ENCODE assay signal across 8 mouse cellular contexts in genomic region chr2:30772581-30773312, GRCm38 (mm10). TPM values are rescaled to one million over a fixed set of nuclear protein-coding genes. Genes with fewer than 3 reads are reported as not detected.
DNase-seq lines count a peak whose midpoint lies in the region; ATAC-seq and TF ChIP-seq lines count a peak whose summit lies in the region.

No protein-coding gene starts in this region.

- peak; percentile 68 for DNase-seq in adrenal gland, adult 8-10 months
- no peak for DNase-seq in embryonic facial prominence, embryonic 11.5 days (ENCODE audit: low spot score)
- peak; percentile 51 to 53 for DNase-seq in heart, postnatal 10 days
- no peak for DNase-seq in limb, embryonic 11.5 days (ENCODE audit: low spot score)
- no peak for DNase-seq in gastrocnemius, adult 8-10 months (ENCODE audit: low spot score in 2 of 2)
- no peak for DNase-seq in gastrocnemius, postnatal 25 days
- no peak for DNase-seq in B cell, adult 2 months

- TF ChIP-seq POLR2A in myocyte (IDR thresholded peaks at IDR 0.05; ENCODE audit: insufficient read length, low read depth): peak; percentile 48

- 41% methylated on average over 15 of the region's 15 CpGs for WGBS in embryonic facial prominence, embryonic 11.5 days
- 50% methylated on average over 15 of the region's 15 CpGs for WGBS in limb, embryonic 11.5 days

- H3K4me2 ChIP-seq in embryonic facial prominence, embryonic 11.5 days (ENCODE audit: low read depth, low read length): no peak overlapping the region; the same call in 1 of the 2 replicates
- H3K4me2 ChIP-seq in limb, embryonic 11.5 days (ENCODE audit: low read depth, severe bottlenecking): peak overlapping the region; percentile 19; the same call in 1 of the 2 replicates
- H3K4me2 ChIP-seq in myocyte (ENCODE audit: low read depth): peak overlapping the region; percentile 87

- no peak for ATAC-seq in embryonic facial prominence, embryonic 11.5 days (replicated peaks; ENCODE audit: insufficient number of reproducible peaks, low FRiP score, low TSS enrichment, low read depth)
- ATAC-seq in limb, embryonic 11.5 days (ENCODE audit: insufficient number of reproducible peaks, low FRiP score, low TSS enrichment, low read depth): no peak

- no peak overlapping the region for H3K4me3 ChIP-seq in embryonic facial prominence, embryonic 11.5 days (ENCODE audit: low read depth, low read length)
- no peak overlapping the region for H3K4me3 ChIP-seq in limb, embryonic 11.5 days (ENCODE audit: low read depth, low read length)
- peak overlapping the region; percentile 11 for H3K4me3 ChIP-seq in myocyte

- H3K27me3 ChIP-seq in embryonic facial prominence, embryonic 11.5 days (ENCODE audit: control insufficient read depth, insufficient read depth, low read length): no peaks in the 10 kb centered on the region
- no peaks in the 10 kb centered on the region for H3K27me3 ChIP-seq in limb, embryonic 11.5 days (ENCODE audit: control insufficient read depth, insufficient read depth, low read length)
- no peaks in the 10 kb centered on the region for H3K27me3 ChIP-seq in myocyte (ENCODE audit: control insufficient read depth, insufficient read depth, insufficient read length)

- H3K36me3 ChIP-seq in embryonic facial prominence, embryonic 11.5 days (replicated peaks; ENCODE audit: control insufficient read depth, insufficient read depth, low read depth, low read length): no peaks in the 10 kb centered on the region
- no peaks in the 10 kb centered on the region for H3K36me3 ChIP-seq in limb, embryonic 11.5 days (ENCODE audit: control insufficient read depth, insufficient read depth, low read length)
- H3K36me3 ChIP-seq in myocyte (ENCODE audit: control insufficient read depth, insufficient read depth): no peaks in the 10 kb centered on the region

- intact Hi-C loops in heart, postnatal 10 days (cut with DNase I): loop anchor here (5.0 kb wide), 2 partner anchors 50 to 225 kb away; no protein-coding TSS in a partner anchor

- H3K9ac ChIP-seq in embryonic facial prominence, embryonic 11.5 days (replicated peaks; ENCODE audit: low read length): peak overlapping the region; percentile 28; the same call in 1 of the 2 replicates
- H3K9ac ChIP-seq in limb, embryonic 11.5 days (ENCODE audit: low read length): no peak overlapping the region

- H3K79me2 ChIP-seq in myocyte (ENCODE audit: control insufficient read depth, insufficient read depth): no peaks in the 10 kb centered on the region

- peaks cover 3% of the 10 kb centered on the region; the same call in 1 of the 2 replicates for H3K4me1 ChIP-seq in embryonic facial prominence, embryonic 11.5 days (ENCODE audit: control insufficient read depth, insufficient read depth, low read length)
- peaks cover 15% of the 10 kb centered on the region for H3K4me1 ChIP-seq in limb, embryonic 11.5 days (ENCODE audit: control insufficient read depth, insufficient read depth, low read length)

- no peak overlapping the region for H3ac ChIP-seq in myocyte (ENCODE audit: control insufficient read depth, insufficient read length)

- peak overlapping the region; percentile 69; the same call in 1 of the 2 replicates for H3K27ac ChIP-seq in embryonic facial prominence, embryonic 11.5 days (replicated peaks; ENCODE audit: low read depth, low read length)
- peak overlapping the region; percentile 68; the same call in 1 of the 2 replicates for H3K27ac ChIP-seq in limb, embryonic 11.5 days (replicated peaks; ENCODE audit: low read depth, low read length)

- H3K9me3 ChIP-seq in embryonic facial prominence, embryonic 11.5 days (replicated peaks; ENCODE audit: control insufficient read depth, low read length): no peaks in the 10 kb centered on the region
- no peaks in the 10 kb centered on the region for H3K9me3 ChIP-seq in limb, embryonic 11.5 days (ENCODE audit: control insufficient read depth, low read length)

TF ChIP-seq in myocyte, 11 proteins besides CTCF, POLR2A, EP300 and RAD21:
- TF ChIP-seq MYOG (IDR thresholded peaks at IDR 0.05; ENCODE audit: control insufficient read depth in 1 of 3, insufficient read depth in 1 of 3, insufficient read length in 2 of 3, low read depth in 2 of 3): no peak
- TF ChIP-seq POLR2AphosphoS2 (IDR thresholded peaks at IDR 0.05; ENCODE audit: insufficient read length, low read depth): peak; percentile 62
- TF ChIP-seq REST (IDR thresholded peaks at IDR 0.05; ENCODE audit: insufficient read depth, insufficient read length): no peak
- TF ChIP-seq E2F4 (IDR thresholded peaks at IDR 0.05; ENCODE audit: insufficient read depth): no peak
- TF ChIP-seq TCF12 (IDR thresholded peaks at IDR 0.05; ENCODE audit: insufficient read depth, poor library complexity, severe bottlenecking): no peak
- TF ChIP-seq USF1 (IDR thresholded peaks at IDR 0.05; ENCODE audit: low read depth): no peak
- peak in 1 of 3 experiments; percentile 36 for TF ChIP-seq MYOD1 (IDR thresholded peaks at IDR 0.05; ENCODE audit: control insufficient read depth in 1 of 3, insufficient read length in 2 of 3, low read depth in 2 of 3)
- no peak for TF ChIP-seq TCF3 (IDR thresholded peaks at IDR 0.05; ENCODE audit: insufficient read length, low read depth)
- no peak for TF ChIP-seq MAX (IDR thresholded peaks at IDR 0.05; ENCODE audit: low read depth)
- no peak for TF ChIP-seq CEBPB (IDR thresholded peaks at IDR 0.05; ENCODE audit: insufficient read depth, poor library complexity, severe bottlenecking)
- TF ChIP-seq SRF (IDR thresholded peaks at IDR 0.05; ENCODE audit: control insufficient read depth, insufficient read length, low read depth): no peak

RNA-seq across cellular contexts. Expression of gene 1700001O22Rik, which starts 30.7 kb away (rescaled TPM):
- 1 to 10 TPM; 3.6 to 6.2 (median 5.7) TPM for total RNA-seq in adrenal gland, adult 8-10 months (2022)
- polyA plus RNA-seq in embryonic facial prominence, embryonic 11.5 days (2014; fragmentation: Nextera tagmentation; extraction: Ambion mirVana): 1.8 and 3.6 TPM in 2 replicates
- 1 to 10 TPM in 1 of 2 experiments, under 1 TPM in 1; 0.93 to 1.7 TPM for total RNA-seq in heart, postnatal 10 days (2021)
- 2.6 and 3.9 TPM in 2 replicates for polyA plus RNA-seq in limb, embryonic 11.5 days (2014; fragmentation: Nextera tagmentation; extraction: Ambion mirVana)
- polyA plus RNA-seq in myocyte (2012; fragmentation: generic; extraction: Trizol): 0.12 TPM
- total RNA-seq in gastrocnemius, adult 8-10 months (2022): 10 to 100 TPM in 2 of 4 experiments, 1 to 10 TPM in 1, under 1 TPM in 1; 0.80 to 25.5 (median 10.2) TPM
- 1 to 10 TPM in 1 of 2 experiments, under 1 TPM in 1; 0.72 to 1.5 TPM for total RNA-seq in gastrocnemius, postnatal 25 days (2021)

RNA-seq across cellular contexts. Expression of gene Ntmt1, which starts 34.9 kb away (rescaled TPM):
- total RNA-seq in adrenal gland, adult 8-10 months (2022): 10 to 100 TPM; 40.1 to 77.8 (median 49.1) TPM
- polyA plus RNA-seq in embryonic facial prominence, embryonic 11.5 days (2014; fragmentation: Nextera tagmentation; extraction: Ambion mirVana): 98.9 and 101 TPM in 2 replicates
- total RNA-seq in heart, postnatal 10 days (2021): 10 to 100 TPM; 41.3 to 41.9 TPM
- 102 and 109 TPM in 2 replicates for polyA plus RNA-seq in limb, embryonic 11.5 days (2014; fragmentation: Nextera tagmentation; extraction: Ambion mirVana)
- 71.2 TPM for polyA plus RNA-seq in myocyte (2012; fragmentation: generic; extraction: Trizol)
- 10 to 100 TPM in 3 of 4 experiments, 1 to 10 TPM in 1; 9.7 to 14.5 (median 13.3) TPM for total RNA-seq in gastrocnemius, adult 8-10 months (2022)
- 10 to 100 TPM; 15.6 to 16.2 TPM for total RNA-seq in gastrocnemius, postnatal 25 days (2021)

RNA-seq across cellular contexts. Expression of gene Asb6, which starts 57.4 kb away (rescaled TPM):
- 10 to 100 TPM; 32.9 to 41.3 (median 33.4) TPM for total RNA-seq in adrenal gland, adult 8-10 months (2022)
- polyA plus RNA-seq in embryonic facial prominence, embryonic 11.5 days (2014; fragmentation: Nextera tagmentation; extraction: Ambion mirVana): 27.6 and 35.7 TPM in 2 replicates
- total RNA-seq in heart, postnatal 10 days (2021): 10 to 100 TPM; 12.0 to 13.5 TPM
- 38.7 and 40.4 TPM in 2 replicates for polyA plus RNA-seq in limb, embryonic 11.5 days (2014; fragmentation: Nextera tagmentation; extraction: Ambion mirVana)
- 44.9 TPM for polyA plus RNA-seq in myocyte (2012; fragmentation: generic; extraction: Trizol)
- total RNA-seq in gastrocnemius, adult 8-10 months (2022): 1 to 10 TPM; 6.3 to 7.9 (median 7.2) TPM
- 1 to 10 TPM; 5.4 to 5.5 TPM for total RNA-seq in gastrocnemius, postnatal 25 days (2021)

Comparison
In these comparisons a context has a peak if more than half of its experiments do, and no peak if none do; other contexts are left out.
1. DNase-seq: peak in adrenal gland, adult 8-10 months (single experiment) and heart, postnatal 10 days (2 of 2); none in embryonic facial prominence, embryonic 11.5 days (single experiment), limb, embryonic 11.5 days (single experiment), gastrocnemius, adult 8-10 months (0 of 2), gastrocnemius, postnatal 25 days (single experiment) and B cell, adult 2 months (0 of 2).